Mouse (Mus musculus): ENCODE measurements around the gene Mrps22. TPM values are rescaled to one million over a fixed set of nuclear protein-coding genes. Genes with fewer than 3 reads are reported as not detected.

The Mrps22 gene
- total RNA-seq, 2 experiments from 2014 or later = 29.0 to 32.4 TPM

GRCm38 (mm10) chr9:98563137-98564126, 38.0 kb downstream of the Mrps22 start, which contains the start of gene Copb2:
Gene Copb2, plus strand, starts transcription at chr9:98563721.
- peak within 1 kb of the TSS; percentile 91 for H3K27ac ChIP-seq
- DNase-seq (ENCODE audit: low spot score in 2 of 2) = peak; percentile 97 to 99
- TF ChIP-seq CTCF (conservative IDR thresholded peaks at IDR 0.05) = no peak; the same call in 1 of the 2 replicates
- H3K4me3 ChIP-seq = peak within 1 kb of the TSS; percentile 69

- no peak for TF ChIP-seq CTCF (conservative IDR thresholded peaks at IDR 0.05)
- no peak for DNase-seq (ENCODE audit: low spot score in 2 of 2)
- H3K27ac ChIP-seq = no peak overlapping the region
- H3K4me3 ChIP-seq = no peak overlapping the region
Observed at GRCm38 (mm10) chr9:98544042-98544441, 57.4 kb downstream of the Mrps22 start.

Other genes starting within 250 kb of the Mrps22 start
- 1 to 10 TPM; 4.3 to 4.9 TPM for gene Rbp1, start 178.7 kb downstream of the Mrps22 start, total RNA-seq (2021)
- gene Rbp2, start 115.5 kb downstream of the Mrps22 start, total RNA-seq (2021) = not detected
- gene Copb2, start 37.9 kb downstream of the Mrps22 start, total RNA-seq (2021) = 10 to 100 TPM; 92.7 to 94.2 TPM
- not detected for gene Prr23a1, start 240.8 kb upstream of the Mrps22 start, total RNA-seq (2021)